Mouse (Mus musculus) gastrocnemius, postnatal 4 days (tissue): ENCODE data around the gene Pde12. TPM values are rescaled to one million over a fixed set of nuclear protein-coding genes. Genes with fewer than 3 reads are reported as not detected.

ENCODE experiments used
- DNase-seq, 2 experiments: peaks; one replicate each; pipeline ENCODE4 v3.0.0; 2021 to 2022; ENCODE audit warnings: low spot score in 2 of 2, mixed read lengths in 2 of 2
- microRNA-seq: library from miRNA; unstranded; fragments of <30 nt; microRNA quantifications from one replicate; pipeline ENCODE4 v1.2.0, GENCODE M21; 2021
- total RNA-seq, 2 experiments: library from RNA; stranded (reverse); gene quantifications; 2 replicates each; pipeline ENCODE4 v1.2.3; 2021

Gene Pde12
- total RNA-seq, 2 experiments from 2014 or later = 4.6 to 5.6 TPM

GRCm38 (mm10) chr14:26645989-26646650 is 23.6 kb downstream of the Pde12 start:
- DNase-seq = peak in 1 of 2 experiments; percentile 10

GRCm38 (mm10) chr14:26643006-26643624 is 26.6 kb downstream of the Pde12 start:
- DNase-seq = no peak

- DNase-seq = no peak
Observed at GRCm38 (mm10) chr14:26639961-26640360, 29.7 kb downstream of the Pde12 start.

DNA sequence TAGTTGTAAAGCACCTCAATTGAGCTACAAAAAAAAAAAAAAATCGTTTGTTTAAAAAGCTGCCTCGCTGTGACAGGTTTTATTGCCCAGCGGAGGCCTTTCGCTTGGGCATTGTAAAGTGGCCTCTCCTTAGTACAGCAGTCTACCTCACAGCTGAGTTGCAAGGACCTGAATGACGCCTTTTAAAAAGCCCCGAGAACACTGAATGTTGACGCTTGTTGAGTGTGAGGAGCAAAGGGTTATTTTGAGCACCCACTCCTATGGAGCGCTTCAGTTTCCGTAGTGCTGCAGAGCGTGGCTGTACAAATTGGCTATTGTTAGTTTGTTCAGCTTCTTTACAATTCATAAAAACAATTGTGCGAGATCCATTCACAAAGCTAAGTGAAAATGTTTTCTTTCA is 30.4 kb downstream of the Pde12 start:
- no peak for DNase-seq

DNA sequence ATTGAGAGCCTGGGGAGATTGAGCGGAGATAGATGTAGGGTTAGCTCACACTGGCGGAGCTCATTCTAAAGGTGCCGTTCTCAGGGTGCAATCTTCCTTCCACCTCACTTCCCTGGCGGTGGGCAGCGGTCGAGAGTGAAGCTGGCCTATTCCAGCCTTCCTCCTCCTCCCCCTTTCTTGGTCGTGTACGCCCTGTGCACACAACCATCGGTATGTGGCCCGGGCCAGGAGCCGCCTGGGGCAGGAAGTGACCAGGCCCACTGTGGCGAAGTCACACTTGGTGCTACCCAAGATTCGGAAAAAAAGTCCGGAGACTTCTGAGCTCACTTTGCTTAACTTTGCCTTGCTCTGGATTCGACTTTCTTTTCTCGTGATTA is 31.0 kb downstream of the Pde12 start:
- peak; percentile 32 to 62 for DNase-seq

DNA sequence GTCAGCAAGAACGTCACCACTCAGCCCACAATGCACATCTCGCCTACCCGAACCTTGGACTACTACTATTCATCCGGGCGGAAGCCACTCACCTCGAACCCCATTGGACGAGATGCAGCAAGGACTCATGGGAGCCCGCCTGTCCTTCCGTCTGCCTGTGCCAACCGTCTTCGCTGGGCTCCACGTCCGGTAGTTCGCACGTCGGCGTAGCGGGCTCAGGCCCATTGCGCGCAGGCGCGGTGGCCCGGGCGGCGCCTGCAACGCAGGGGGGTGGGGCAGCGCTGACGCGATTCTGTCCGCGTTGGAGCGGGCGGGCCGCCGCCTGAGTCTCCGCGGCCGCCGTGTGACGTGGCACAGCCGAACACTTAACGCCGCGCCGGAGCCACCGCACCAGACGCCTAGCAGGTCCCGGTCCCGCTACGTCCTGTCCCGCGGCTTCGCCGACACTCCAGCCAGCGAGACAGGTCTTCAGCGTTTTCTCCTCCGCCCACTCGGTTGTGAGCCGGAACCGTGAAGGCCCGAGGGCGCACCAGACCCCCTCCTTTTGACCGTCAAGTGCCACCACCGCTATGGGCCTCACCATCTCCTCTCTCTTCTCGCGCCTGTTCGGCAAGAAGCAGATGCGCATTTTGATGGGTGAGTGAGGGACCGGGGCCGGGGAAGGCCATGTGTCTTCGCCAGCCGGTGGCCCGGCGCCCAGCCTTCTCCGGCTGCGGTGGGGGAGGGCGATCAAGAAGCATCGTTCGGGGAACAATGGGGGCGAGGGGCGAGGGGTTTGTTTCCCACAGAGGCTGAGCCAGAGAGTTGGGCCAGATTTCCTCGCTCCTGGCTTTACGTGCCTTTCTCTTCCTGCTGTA is 31.6 kb downstream of the Pde12 start, which contains the start of gene Arf4:
Arf4 (plus strand) TSS at position 224 of the 857 bp plus-strand sequence.
- DNase-seq = peak; percentile 97 to 98

DNA sequence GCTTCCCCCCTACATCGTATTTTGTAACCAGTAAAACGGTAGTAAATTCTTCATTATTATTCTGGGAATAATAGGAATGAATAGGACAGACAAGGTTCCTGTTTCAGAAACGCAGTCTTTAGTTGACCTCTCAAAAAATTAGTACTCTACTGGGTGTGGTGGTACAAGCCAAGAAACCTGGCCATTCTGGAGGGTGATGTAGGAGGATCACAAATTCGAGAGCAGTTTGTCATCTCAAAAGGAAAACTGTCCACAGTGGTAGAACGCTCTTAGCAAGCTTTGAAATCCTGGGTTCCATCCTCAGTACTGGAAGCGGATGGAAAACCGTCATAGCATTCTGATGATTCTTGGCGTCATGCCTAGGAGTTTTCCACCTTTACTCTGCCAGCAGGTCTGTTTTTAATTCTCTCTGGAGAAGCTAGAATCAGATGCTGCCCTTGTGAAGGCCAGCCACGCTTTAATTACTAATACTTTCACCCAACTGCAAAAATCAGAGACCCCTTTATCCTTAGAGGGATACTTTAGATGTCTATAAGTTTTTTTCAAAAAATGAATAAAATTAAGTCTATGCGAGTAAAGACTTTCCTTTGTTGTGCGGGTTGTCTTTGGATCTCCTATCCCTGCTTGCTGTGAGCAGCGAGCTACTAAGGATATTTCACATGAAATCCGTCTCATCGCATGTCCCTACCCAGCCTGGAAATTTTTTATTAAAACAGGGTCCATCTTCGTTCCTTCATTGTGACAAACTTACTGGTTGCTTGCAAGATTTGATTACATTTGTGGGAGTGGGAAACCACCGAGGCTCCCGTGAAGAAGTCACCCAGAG is 32.4 kb downstream of the Pde12 start:
- peak; percentile 34 to 42 for DNase-seq

GRCm38 (mm10) chr14:26626605-26627140 is 43.0 kb downstream of the Pde12 start:
- no peak for DNase-seq

DNA sequence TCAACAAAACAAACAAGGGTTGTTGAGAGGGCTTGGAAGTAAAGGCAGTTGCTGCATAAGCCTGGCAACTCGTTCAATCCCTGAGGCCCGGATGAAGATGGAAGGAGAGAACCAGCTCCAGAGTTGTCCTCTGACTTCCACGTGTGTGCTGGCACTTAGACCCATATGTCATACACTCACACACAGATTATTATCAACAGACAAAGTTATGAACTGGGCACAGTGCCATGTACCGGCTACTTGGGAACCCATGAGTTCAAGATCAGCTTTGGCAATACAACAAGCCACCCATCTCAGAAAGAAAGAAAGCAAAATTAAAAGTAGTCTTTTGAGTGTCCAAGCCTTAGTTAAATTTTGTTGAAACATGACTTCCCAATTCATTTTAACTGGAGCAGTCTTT is 44.4 kb downstream of the Pde12 start:
- DNase-seq = no peak

- no peak for DNase-seq
Observed at GRCm38 (mm10) chr14:26610689-26611088, 59.0 kb downstream of the Pde12 start.

Small RNAs within 50 kb of the gene (microRNA-seq; reads per million reads assigned to microRNA genes)
- gene Mir7672 = not detected

Other genes with a start within 250 kb of the Pde12 start
- 100 to 1,000 TPM in 1 of 2 experiments, 10 to 100 TPM in 1; 94.8 to 116 TPM for gene Slmap, start 135.0 kb downstream of the Pde12 start, total RNA-seq
- 10 to 100 TPM; 21.5 to 24.3 TPM for gene Dennd6a, start 96.0 kb downstream of the Pde12 start, total RNA-seq
- gene Arf4, start 31.8 kb downstream of the Pde12 start, total RNA-seq = 100 to 1,000 TPM; 169 to 185 TPM
- under 1 TPM; 0.15 to 0.16 TPM for gene Dnah12, start 23.4 kb upstream of the Pde12 start, total RNA-seq
- gene Asb14, start 224.7 kb upstream of the Pde12 start, total RNA-seq = 10 to 100 TPM in 1 of 2 experiments, 1 to 10 TPM in 1; 10.0 to 17.6 TPM